Mouse (Mus musculus): Measurements from ENCODE around the gene Rhog. TPM values are rescaled to one million over a fixed set of nuclear protein-coding genes. Genes with fewer than 3 reads are reported as not detected.

Gene Rhog
- polyA plus RNA-seq, 1 experiment from 2014 or later: 56.3 TPM

DNA sequence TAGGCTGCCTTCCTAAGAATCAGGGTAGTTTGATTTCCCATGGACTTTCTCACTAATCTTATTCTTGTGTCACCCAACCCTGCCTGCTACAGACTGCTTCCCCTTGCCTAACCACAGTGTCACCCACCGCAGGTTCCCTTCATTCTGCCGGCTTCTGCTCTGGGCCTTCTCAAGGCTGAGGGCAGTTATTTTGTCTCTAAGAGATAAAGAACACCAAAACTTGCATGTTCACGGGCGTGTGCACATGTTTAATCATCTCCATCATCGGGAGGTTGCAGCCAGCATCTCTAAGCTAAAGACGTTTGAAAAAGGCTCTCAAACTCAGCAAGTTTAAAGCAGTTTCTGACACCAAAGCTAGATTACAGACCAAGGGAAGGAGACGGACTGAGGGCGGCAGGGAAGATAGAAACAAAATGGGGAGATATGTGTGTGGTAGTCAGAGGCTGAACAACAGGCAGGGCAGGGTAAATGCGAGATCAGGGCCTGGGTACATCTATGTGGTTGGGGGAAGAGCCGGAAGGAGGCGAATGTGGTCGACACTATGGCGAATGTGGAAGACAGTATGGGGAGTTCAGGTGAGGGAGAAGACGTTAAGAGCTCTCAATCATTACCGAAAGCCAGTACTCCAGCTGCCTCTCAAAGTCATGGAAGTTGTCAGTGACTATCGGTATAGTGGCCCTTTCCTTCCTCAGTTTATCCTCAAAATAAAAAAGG is 7.0 kb downstream of the Rhog start:
- H3K9me3 ChIP-seq (replicated peaks; ENCODE audit: control insufficient read depth, low read length): no peaks in the 10 kb centered on the region
- peak overlapping the region; percentile 97 for H3K4me3 ChIP-seq (ENCODE audit: low read depth, low read length)
- no peak for ATAC-seq (ENCODE audit: low read depth)
- H3K27ac ChIP-seq (ENCODE audit: low read length): peak overlapping the region; percentile 99
- 1% methylated on average over 16 of the region's 16 CpGs for WGBS (ENCODE audit: insufficient replicate concordance)
- H3K9ac ChIP-seq (ENCODE audit: low read depth, low read length): peak overlapping the region; percentile 98
- H3K36me3 ChIP-seq (ENCODE audit: control insufficient read depth, insufficient read depth): no peaks in the 10 kb centered on the region
- H3K27me3 ChIP-seq (ENCODE audit: control insufficient read depth, insufficient read depth, low read depth, low read length): no peaks in the 10 kb centered on the region
- peak overlapping the region; percentile 99 for H3K4me2 ChIP-seq (ENCODE audit: low read depth, low read length)
- peaks cover 61% of the 10 kb centered on the region for H3K4me1 ChIP-seq (ENCODE audit: control insufficient read depth, low read depth, low read length)

DNA sequence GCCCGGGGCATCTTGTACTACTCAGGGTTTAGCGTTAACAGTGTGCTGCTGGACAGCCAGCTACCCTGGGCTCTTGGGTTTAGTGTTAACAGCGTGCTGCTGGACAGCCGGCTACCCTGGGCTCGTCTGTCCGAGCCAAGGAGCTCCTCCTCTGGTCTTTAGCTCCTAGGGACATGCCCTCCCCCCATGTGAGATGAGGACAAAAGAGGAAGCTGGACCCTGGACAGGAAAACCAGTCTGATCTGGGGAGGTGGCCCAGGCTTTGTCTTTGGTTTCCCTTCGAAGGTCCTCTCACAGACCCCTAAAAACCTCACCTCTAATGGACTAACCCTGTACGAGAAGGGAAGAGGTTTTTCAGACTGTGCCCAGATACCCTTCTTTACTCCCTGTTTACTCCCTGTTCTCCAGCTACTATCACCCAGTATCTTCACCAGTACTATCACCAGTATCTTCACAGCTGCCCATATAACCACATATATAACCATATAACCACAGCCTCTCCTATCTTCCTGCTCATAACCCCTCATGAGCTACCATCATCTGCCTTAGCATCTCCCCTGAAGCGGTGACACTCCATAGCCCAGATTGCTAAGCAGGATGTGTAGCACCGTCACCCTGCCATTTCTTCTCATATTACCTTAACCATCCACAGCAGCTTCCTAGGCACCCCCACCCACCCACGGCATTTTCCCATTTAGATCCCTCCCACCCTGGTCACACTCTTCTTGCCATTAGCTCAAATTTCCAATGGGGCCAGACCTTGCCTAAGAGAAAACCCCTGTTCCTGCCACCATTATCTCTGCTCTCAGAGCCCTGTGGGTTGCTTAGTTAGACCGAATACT is 8.7 kb downstream of the Rhog start:
- Histone ChIP-seq H3K27ac (ENCODE audit: low read length) (peak overlapping the region; percentile 66), H3K9me3 (replicated peaks; ENCODE audit: control insufficient read depth, low read length) (no peaks in the 10 kb centered on the region), H3K27me3 (ENCODE audit: control insufficient read depth, insufficient read depth, low read depth, low read length) (no peaks in the 10 kb centered on the region), H3K4me2 (ENCODE audit: low read depth, low read length) (peak overlapping the region; percentile 99), H3K4me1 (ENCODE audit: control insufficient read depth, low read depth, low read length) (peaks cover 74% of the 10 kb centered on the region), H3K9ac (ENCODE audit: low read depth, low read length) (peak overlapping the region; percentile 23), H3K4me3 (ENCODE audit: low read depth, low read length) (peak overlapping the region; percentile 97), H3K36me3 (ENCODE audit: control insufficient read depth, insufficient read depth) (no peaks in the 10 kb centered on the region; the same call in none of the 2 replicates)
- WGBS (ENCODE audit: insufficient replicate concordance): 29% methylated on average over 12 of the region's 12 CpGs
- no peak for ATAC-seq (ENCODE audit: low read depth)

DNA sequence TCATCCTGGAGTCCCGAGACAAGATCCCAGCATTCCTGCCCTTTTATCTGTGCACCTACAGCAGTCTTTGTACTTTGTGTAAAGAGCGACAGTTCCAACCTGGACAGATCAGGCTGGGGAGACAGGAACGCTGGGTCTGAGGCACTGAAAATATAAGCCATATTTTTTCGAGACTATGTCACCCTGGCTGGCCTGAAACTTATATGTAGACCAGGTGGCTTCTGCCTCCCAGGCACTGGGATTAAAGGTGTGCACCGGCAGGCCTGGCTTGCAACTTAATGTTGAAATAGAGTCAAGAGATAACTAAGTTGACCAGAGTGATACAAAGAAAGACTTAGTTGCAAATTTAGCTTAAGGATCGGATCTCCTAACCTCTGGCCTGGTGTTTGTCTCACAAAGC is 9.6 kb downstream of the Rhog start:
- H3K4me2 ChIP-seq (ENCODE audit: low read depth, low read length): peak overlapping the region; percentile 99
- no peak for ATAC-seq (ENCODE audit: low read depth)
- WGBS (ENCODE audit: insufficient replicate concordance): 39% methylated on average over 6 of the region's 6 CpGs
- H3K4me1 ChIP-seq (ENCODE audit: control insufficient read depth, low read depth, low read length): peaks cover 75% of the 10 kb centered on the region
- H3K9ac ChIP-seq (ENCODE audit: low read depth, low read length): peak overlapping the region; percentile 48
- no peaks in the 10 kb centered on the region for H3K27me3 ChIP-seq (ENCODE audit: control insufficient read depth, insufficient read depth, low read depth, low read length)
- peak overlapping the region; percentile 78 for H3K27ac ChIP-seq (ENCODE audit: low read length)
- H3K9me3 ChIP-seq (replicated peaks; ENCODE audit: control insufficient read depth, low read length): no peaks in the 10 kb centered on the region
- H3K36me3 ChIP-seq (ENCODE audit: control insufficient read depth, insufficient read depth): peaks cover under 1% of the 10 kb centered on the region
- H3K4me3 ChIP-seq (ENCODE audit: low read depth, low read length): peak overlapping the region; percentile 97

DNA sequence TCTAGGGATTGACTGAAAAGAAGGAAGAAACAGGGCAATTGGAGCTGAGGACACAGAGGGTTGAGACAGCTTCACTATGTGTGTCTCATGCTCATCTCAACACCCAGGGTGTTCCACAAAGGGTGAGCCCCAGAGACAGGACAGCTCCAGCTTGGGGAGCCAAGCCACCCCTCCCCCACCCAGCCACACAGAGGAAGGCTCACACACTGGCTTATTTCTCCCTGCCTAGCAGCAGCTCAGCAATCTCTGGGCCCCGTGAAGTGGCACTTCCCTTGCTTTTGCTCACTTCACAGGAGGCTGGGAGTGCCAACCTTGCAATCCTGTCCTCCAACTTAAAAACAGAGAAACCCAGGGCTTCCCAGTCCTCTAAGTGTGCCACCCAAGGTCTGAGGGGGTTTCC is 10.1 kb downstream of the Rhog start:
- H3K4me2 ChIP-seq (ENCODE audit: low read depth, low read length): peak overlapping the region; percentile 99
- peaks cover 6% of the 10 kb centered on the region for H3K36me3 ChIP-seq (ENCODE audit: control insufficient read depth, insufficient read depth)
- H3K4me3 ChIP-seq (ENCODE audit: low read depth, low read length): peak overlapping the region; percentile 97
- H3K9me3 ChIP-seq (replicated peaks; ENCODE audit: control insufficient read depth, low read length): no peaks in the 10 kb centered on the region
- peak overlapping the region; percentile 78 for H3K27ac ChIP-seq (ENCODE audit: low read length)
- 5% methylated on average over 1 of the region's 1 CpGs for WGBS (ENCODE audit: insufficient replicate concordance)
- peak overlapping the region; percentile 48 for H3K9ac ChIP-seq (ENCODE audit: low read depth, low read length)
- no peaks in the 10 kb centered on the region for H3K27me3 ChIP-seq (ENCODE audit: control insufficient read depth, insufficient read depth, low read depth, low read length)
- peaks cover 70% of the 10 kb centered on the region for H3K4me1 ChIP-seq (ENCODE audit: control insufficient read depth, low read depth, low read length)
- no peak for ATAC-seq (ENCODE audit: low read depth)

DNA sequence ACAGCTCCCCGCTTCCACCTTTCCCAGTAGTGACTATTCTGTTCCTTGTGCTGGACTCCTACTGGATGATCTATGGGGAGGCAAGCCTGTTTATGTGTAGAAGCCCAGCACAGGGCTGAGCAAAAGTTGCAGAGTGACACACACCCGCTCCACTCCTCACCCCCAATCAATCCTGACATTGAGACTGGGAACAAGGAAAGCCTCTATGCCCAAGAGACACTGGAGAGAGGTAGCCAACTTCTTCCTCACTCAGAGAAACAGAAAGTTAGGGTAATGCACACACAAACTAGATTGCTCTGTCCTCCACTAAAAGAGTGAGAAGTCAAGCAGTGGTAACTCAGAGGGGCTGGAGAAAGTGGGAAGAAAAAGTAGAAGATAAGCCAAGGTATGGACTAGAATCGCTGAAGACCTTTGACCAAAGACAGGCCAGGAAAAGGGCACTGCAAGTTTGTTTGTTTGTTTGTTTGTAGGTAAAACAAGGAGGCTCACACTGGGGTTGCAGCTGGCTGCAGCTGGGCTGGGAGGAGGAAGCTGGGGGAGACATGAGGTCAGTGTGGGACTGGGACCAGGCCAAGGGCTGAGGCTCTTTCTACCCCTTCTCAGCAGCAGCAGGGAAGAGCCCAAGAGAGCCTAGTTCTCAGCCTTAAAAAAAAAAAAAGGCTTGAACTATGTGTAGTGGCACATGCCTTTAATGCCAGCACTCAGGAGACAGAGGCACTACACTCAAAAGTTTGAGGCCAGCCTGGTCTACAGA is 10.9 kb downstream of the Rhog start:
- no peak for ATAC-seq (ENCODE audit: low read depth)
- Histone ChIP-seq H3K27me3 (ENCODE audit: control insufficient read depth, insufficient read depth, low read depth, low read length) (no peaks in the 10 kb centered on the region), H3K27ac (ENCODE audit: low read length) (peak overlapping the region; percentile 55), H3K4me1 (ENCODE audit: control insufficient read depth, low read depth, low read length) (peaks cover 70% of the 10 kb centered on the region), H3K4me2 (ENCODE audit: low read depth, low read length) (peak overlapping the region; percentile 19), H3K9ac (ENCODE audit: low read depth, low read length) (no peak overlapping the region; the same call in 1 of the 2 replicates), H3K9me3 (replicated peaks; ENCODE audit: control insufficient read depth, low read length) (no peaks in the 10 kb centered on the region), H3K4me3 (ENCODE audit: low read depth, low read length) (peak overlapping the region; percentile 13), H3K36me3 (ENCODE audit: control insufficient read depth, insufficient read depth) (peaks cover 14% of the 10 kb centered on the region)
- WGBS (ENCODE audit: insufficient replicate concordance): 68% methylated on average over 3 of the region's 3 CpGs

DNA sequence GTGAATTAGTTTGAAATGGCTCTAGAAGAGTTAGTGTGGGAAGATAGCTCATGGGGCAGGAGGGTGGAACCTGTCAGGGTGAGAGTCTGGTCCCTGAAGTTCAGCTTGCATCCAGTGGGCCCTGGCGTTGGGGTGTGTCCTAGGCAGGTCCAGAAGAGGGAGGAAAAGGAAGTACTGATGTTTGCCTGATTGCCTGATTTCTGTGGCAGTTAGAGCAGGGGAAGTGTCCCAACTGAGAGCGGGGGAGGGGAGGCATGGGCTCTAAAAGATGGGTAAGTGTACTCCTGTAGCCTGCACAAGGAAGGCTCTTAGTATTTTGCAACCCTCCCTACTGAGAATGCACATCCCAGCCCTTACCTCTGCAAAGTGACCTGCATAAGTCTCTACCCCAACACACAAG is 12.0 kb downstream of the Rhog start:
- peak overlapping the region; percentile 22 for H3K4me2 ChIP-seq (ENCODE audit: low read depth, low read length)
- H3K27ac ChIP-seq (ENCODE audit: low read length): peak overlapping the region; percentile 55
- 13% methylated on average over 2 of the region's 2 CpGs for WGBS (ENCODE audit: insufficient replicate concordance)
- no peak overlapping the region; the same call in 1 of the 2 replicates for H3K9ac ChIP-seq (ENCODE audit: low read depth, low read length)
- H3K4me3 ChIP-seq (ENCODE audit: low read depth, low read length): no peak overlapping the region
- peaks cover 22% of the 10 kb centered on the region for H3K36me3 ChIP-seq (ENCODE audit: control insufficient read depth, insufficient read depth)
- H3K27me3 ChIP-seq (ENCODE audit: control insufficient read depth, insufficient read depth, low read depth, low read length): no peaks in the 10 kb centered on the region
- H3K4me1 ChIP-seq (ENCODE audit: control insufficient read depth, low read depth, low read length): peaks cover 70% of the 10 kb centered on the region
- ATAC-seq (ENCODE audit: low read depth): peak; percentile 28; the same call in 1 of the 2 replicates
- H3K9me3 ChIP-seq (replicated peaks; ENCODE audit: control insufficient read depth, low read length): no peaks in the 10 kb centered on the region

DNA sequence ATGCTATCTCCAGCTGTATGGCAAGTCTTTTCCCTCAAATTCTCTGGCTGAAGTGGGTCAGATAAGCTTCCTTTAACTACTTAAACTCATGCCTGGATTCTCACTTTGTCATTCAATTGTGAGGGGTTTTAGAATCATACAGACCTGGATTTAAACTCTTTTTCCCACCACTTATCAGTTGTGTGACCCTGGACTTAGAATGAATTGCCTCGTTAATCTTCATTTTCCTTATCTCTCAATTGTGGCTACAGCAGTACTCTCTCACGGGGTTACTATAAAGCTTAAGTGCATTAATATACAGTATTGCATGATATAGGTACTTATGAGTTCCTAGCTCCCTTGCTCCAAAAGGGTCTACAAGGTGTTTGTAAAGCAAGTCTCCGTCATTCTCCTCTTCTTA is 12.9 kb downstream of the Rhog start:
- no peak overlapping the region for H3K4me3 ChIP-seq (ENCODE audit: low read depth, low read length)

DNA sequence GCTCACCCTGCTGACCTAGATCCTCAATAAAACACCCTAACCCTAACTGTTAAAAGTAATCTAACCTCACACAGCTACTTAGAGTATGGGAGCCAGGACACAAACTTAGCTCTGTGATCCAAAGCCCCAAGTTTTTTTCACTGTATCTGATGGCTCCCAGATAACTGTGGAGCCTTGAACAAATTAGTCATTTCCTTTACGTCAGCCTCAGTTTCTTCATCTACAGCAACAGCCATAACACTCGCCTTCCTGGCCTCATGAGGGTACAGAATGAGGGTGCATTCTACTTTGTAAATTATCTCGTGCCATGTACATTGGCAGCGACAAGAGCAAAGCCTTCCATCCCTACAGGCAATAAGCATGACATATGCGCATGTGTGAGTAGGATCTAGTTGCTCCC is 13.5 kb downstream of the Rhog start:
- Histone ChIP-seq H3K9ac (ENCODE audit: low read depth, low read length) (no peak overlapping the region), H3K27me3 (ENCODE audit: control insufficient read depth, insufficient read depth, low read depth, low read length) (no peaks in the 10 kb centered on the region), H3K9me3 (replicated peaks; ENCODE audit: control insufficient read depth, low read length) (no peaks in the 10 kb centered on the region), H3K36me3 (ENCODE audit: control insufficient read depth, insufficient read depth) (peaks cover 35% of the 10 kb centered on the region), H3K4me1 (ENCODE audit: control insufficient read depth, low read depth, low read length) (peaks cover 55% of the 10 kb centered on the region), H3K4me2 (ENCODE audit: low read depth, low read length) (peak overlapping the region; percentile 4), H3K4me3 (ENCODE audit: low read depth, low read length) (no peak overlapping the region), H3K27ac (ENCODE audit: low read length) (peak overlapping the region; percentile 18)
- no peak for ATAC-seq (ENCODE audit: low read depth)
- WGBS (ENCODE audit: insufficient replicate concordance): 42% methylated on average over 5 of the region's 5 CpGs

More for the DNA sequence above, 12.9 kb downstream of the Rhog start:
- ATAC-seq (ENCODE audit: low read depth): no peak
- H3K9ac ChIP-seq (ENCODE audit: low read depth, low read length): no peak overlapping the region
- no peaks in the 10 kb centered on the region for H3K27me3 ChIP-seq (ENCODE audit: control insufficient read depth, insufficient read depth, low read depth, low read length)
- peak overlapping the region; percentile 22; the same call in 1 of the 2 replicates for H3K4me2 ChIP-seq (ENCODE audit: low read depth, low read length)
- H3K4me1 ChIP-seq (ENCODE audit: control insufficient read depth, low read depth, low read length): peaks cover 61% of the 10 kb centered on the region
- H3K36me3 ChIP-seq (ENCODE audit: control insufficient read depth, insufficient read depth): peaks cover 32% of the 10 kb centered on the region
- no peaks in the 10 kb centered on the region for H3K9me3 ChIP-seq (replicated peaks; ENCODE audit: control insufficient read depth, low read length)
- H3K27ac ChIP-seq (ENCODE audit: low read length): peak overlapping the region; percentile 39
- 35% methylated on average over 3 of the region's 3 CpGs for WGBS (ENCODE audit: insufficient replicate concordance)
